Mouse (Mus musculus) heart, adult 2 months (tissue): Measurements from ENCODE around the gene Pithd1.

ENCODE experiments used
- CTCF ChIP-seq: fragments of 200-600 bp; IDR thresholded peaks from 2 replicates; pipeline ENCODE4 v1.8.1; 2022; ENCODE audit warnings: antibody characterized with exemption, mild to moderate bottlenecking, moderate library complexity
- POLR2A ChIP-seq: fragments of 200-500 bp; IDR thresholded peaks from 2 replicates; pipeline ENCODE4 v1.6.1; 2011; ENCODE audit warnings: mild to moderate bottlenecking, low read depth, low read length, control low read depth; ENCODE audit not compliant: insufficient read depth

GRCm38 (mm10) chr4:135929405-135929804 is 57.7 kb downstream of the Pithd1 start:
- TF ChIP-seq POLR2A (no peak), CTCF (no peak)
